Mouse (Mus musculus) E14TG2a.4 (cell line): ENCODE measurements at regions not wholly inside any gene's neighbourhood (a gene's known extent, or its start where the extent isn't known, plus 50 kb on each side); places are given as distances from the start of the nearest gene placed in this dataset.

Experiments used
- CTCF ChIP-seq: conservative IDR thresholded peaks from 2 replicates; pipeline ENCODE4 v1.5.1; 2014; ENCODE audit warnings: low read length
- NANOG ChIP-seq: IDR thresholded peaks from 2 replicates; pipeline ENCODE4 v1.6.1; 2014; ENCODE audit warnings: borderline replicate concordance, low read length, mixed read lengths
- POU5F1 ChIP-seq: IDR thresholded peaks from 2 replicates; pipeline ENCODE4 v1.6.1; 2014; ENCODE audit warnings: low read length, borderline replicate concordance

- TF ChIP-seq CTCF, result no peak
- no peak for TF ChIP-seq POU5F1
- TF ChIP-seq NANOG, result no peak
Observed at GRCm38 (mm10) chr15:67386896-67387295, 886.2 kb upstream of the Lrrc6 start.
